Mouse (Mus musculus): ENCODE measurements around the gene Eef2.

Eef2 gene

DNA sequence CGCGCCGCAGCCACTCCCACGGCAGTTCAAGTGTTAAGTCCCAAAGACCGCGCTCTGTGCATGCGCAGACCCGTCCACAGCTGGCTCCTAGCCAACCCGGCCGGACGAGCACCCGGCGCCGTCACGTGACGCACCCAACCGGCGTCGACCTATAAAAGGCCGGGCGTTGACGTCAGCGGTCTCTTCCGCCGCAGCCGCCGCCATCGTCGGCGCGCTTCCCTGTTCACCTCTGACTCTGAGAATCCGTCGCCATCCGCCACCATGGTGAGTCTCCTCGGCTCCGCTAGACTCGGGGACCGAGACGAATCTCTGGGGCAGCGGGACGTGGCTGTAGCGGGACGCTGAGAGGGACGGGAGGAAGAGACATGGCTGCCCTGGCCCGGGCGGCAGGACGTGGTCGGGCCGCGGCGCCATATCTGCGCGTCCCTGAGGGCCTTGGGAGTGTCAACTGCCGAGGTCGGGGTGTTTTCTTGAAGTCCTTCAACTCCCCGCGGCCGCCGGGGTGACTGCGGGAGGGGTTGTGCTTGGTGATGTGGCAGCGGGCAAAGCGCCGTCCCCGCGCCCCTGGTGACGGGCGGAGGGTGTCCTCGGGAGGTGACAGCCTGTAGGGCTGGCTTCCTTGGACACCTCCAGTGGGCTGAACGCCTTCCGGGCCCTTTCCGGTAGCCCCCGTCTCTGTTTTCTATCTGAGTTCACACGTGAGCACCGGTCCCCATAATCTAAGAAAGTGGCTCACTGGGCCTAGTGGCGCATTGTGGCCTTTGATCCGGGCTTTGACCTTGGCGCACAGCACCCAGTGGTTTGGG lies at the start of gene Eef2:
Gene Eef2, plus strand, starts transcription at position 166 of the 806 bp plus-strand sequence.
- in situ Hi-C loops (cut with MboI, MseI) = loop anchor here (5.0 to 10.0 kb wide), 2 partner anchors 39 to 1322 kb away; partner anchors contain the start of genes Ptbp1 and Zbtb7a

DNA sequence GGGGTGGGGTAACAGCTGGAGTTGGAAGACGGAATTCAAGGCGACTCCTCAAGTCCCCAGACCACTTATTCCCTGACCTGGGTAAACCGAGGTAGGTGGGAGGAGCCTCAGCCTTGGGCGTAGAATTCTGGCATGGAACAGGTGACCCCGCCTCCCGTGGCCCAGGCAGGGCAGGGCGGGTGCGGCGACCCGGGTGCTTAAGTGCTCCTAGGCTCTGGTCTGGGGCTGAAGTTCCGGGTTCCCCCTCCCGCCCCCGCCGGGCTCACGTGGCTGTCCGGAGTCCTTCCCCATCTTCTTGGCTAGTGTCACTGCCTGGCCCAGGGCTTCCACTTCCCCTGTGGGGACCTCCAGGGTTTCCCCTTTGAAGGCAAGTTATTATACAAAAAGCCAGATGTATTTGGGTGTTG lies 42.2 kb upstream of the Eef2 start:
- in situ Hi-C loops (cut with MboI, MseI) = no loop called here

DNA sequence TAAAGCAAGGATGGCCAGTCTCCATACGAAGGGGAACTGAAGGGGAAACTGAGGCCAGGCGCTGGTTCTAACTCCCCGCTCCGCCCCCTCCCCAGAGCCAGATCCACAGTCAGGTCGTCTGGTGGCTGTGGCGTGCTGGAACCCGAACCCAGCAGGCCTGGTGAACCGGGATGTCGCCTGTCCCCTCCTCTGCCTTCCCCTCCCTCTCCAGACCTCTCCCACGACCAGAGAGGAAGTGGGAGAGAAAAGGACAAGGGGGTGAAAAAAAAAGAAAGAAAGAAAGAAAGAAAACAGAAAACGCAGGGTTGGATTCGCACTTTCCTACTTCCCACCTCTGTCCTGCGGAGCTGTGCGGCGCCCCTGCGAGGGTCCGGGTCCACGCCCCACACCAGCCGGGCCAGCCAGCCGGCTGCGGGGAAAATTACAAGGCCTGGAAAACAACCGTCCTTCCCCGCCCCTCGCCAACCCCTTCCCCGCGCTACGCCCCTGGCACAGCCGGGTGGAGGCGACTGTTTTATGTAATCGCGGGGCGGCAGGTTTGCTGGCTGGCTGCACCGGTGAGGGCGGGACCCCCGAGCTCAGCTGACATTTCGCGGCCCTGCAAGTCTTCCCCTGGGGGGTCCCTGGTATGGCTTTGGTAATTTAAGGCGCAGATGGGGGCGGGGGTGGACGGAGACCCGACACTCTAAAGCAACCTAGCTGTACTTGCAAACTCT lies 41.3 kb upstream of the Eef2 start, which contains the start of gene Zbtb7a:
Gene Zbtb7a, plus strand, starts transcription at position 255 of the 716 bp plus-strand sequence.
- in situ Hi-C loops (cut with MboI, MseI) = loop anchor here (5.0 kb wide), 1 partner anchor 42 kb away; the partner anchor contains the start of gene Eef2

DNA sequence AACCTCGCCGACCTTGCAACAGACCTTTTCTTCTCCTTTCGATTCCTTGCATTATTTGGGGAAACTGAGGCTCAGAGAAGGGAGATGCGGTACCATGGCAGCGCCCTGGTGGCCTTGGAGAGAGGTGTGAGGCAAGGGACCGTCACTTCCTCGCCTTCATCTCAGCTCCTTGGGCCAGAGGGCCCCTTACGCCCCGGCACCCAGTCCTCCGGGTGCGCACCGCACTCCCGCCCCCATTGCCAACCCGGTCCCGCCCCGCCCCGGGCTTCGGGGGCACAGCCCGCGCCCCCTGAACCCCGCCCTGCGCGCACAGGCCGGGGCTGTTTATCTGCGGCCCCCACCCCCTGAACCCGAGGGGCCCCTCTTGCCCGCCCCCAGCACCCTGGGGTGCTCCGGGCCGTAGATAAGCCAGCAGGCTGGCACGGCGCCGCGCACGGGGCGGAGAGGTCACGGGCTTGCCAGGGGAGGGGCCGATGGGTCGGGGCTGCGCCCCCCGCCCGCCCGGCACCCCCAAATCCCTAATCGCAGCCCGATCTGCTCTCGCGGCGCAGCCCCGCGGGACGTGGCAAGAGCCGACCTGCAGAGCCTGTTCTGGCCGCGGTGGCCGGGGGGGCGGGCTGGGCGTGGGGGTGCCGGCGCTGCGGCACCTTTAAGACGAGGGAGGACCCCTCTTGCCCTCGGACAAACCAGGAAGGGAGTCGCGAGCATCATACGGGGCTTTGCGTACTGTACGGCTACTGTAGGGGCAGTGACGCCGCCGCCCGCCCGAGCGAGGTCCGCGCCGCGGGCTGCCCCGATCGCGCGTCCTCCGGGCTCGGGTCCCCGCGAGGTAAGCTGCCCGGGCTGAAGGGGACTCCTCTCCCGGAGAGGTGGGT lies 40.4 kb upstream of the Eef2 start:
- in situ Hi-C loops (cut with MboI, MseI) = loop anchor here (5.0 kb wide), 1 partner anchor 41 kb away; the partner anchor contains the start of gene Eef2

DNA sequence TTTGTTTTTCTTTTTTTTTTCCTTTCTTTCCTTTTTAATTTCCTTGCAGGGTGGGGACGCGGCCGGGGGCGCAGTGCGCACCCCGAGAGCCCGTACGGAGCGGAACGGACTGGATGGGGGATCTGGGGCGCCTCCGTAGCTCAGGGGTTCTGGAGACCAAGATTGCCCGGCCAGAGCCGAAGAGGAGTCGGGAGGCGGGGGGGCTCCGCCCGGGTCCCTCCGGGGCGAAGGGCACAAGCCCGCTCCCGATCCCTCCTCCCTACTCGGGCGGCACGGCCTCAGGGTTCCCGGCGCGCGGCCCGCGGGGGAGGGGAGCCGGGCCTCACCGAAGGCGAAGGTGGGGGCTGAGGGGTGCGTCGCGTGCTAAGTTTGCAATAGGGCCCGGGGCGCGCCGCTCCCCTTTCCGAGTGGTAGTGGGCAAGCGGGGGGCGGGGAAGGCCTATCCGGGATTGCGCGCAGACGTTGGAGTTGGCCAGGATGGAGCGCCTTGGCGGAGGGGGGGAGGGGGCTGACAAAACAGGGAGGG lies 39.7 kb upstream of the Eef2 start:
- in situ Hi-C loops (cut with MboI, MseI) = loop anchor here (5.0 kb wide), 1 partner anchor 41 kb away; the partner anchor contains the start of gene Eef2

DNA sequence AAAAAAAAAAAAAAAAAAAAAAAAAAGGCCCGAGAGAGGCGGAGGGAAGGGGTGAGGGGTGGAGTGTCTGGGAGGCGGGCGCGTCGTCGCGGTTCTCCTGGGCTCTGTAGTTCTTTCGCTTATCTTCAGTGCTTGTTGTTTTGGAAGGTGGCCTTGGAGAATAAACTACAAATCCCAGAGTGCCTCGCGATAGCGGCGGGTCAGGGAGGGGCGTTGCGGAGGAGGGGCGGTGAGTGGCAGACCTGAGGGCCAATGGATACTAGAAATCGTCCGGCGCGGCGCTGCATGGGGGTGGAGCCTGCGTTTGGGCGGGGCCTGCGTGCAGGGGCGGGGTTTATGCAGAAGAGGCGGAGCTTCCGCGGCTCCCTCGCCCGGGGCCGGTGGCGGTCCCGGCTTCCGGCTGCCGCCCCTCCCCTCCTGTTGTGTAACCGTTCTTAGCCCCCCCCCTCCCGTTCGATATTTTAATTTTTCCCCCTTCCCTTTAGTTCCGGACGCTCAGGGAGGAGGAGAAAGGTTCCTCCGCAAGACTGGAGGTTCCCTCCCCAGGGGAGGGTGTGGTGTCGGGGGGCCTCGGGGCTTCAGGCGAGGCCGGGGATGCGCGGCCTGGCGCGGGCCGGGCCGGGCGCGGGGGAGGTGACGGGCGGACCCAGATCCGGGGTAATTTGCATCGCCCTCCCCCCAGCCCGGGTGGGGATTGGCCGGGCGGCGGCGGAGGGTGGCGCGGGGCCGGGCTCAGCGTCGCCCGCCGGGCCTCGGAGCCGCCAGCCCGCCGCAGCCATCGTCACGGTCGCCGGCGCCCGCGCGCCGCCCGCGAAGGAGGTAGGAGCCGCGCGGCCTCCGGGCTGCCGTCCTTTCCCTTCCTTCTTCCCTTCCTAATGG lies 38.9 kb upstream of the Eef2 start:
- in situ Hi-C loops (cut with MboI, MseI) = loop anchor here (5.0 kb wide), 1 partner anchor 40 kb away; the partner anchor contains the start of gene Eef2

DNA sequence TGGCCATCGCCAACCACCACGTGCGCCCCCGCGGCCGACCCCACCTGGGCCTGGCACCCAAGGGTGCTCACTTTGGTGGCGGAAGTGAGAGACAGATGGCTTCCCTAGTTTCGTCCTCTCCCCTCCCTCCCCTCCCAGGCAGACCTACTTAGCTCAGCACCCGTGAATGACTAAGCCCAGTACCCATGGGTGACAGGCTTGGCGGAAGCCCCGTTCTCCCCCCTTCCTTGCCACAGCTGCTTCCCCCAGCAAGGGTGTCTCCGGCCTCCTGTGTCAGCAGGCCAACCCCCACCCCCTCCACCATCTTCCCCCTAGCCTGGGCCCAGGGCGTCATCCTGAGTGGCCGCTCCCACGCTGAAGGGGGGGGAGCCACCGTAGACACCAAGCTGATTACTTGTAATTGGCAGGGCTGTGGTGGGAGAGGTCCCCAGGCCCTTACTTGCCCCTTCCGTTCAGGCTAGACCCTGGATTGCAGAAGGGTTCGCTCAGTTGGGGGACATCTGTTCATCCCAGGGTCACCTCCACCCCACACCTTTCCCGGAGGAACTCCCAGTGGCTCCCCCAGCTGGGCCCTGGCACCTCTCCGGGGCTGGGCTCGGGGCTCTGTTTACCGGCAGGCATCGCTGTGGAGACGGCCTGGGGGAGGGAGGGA lies 38.2 kb upstream of the Eef2 start:
- in situ Hi-C loops (cut with MboI, MseI) = loop anchor here (5.0 kb wide), 1 partner anchor 39 kb away; the partner anchor contains the start of gene Eef2

DNA sequence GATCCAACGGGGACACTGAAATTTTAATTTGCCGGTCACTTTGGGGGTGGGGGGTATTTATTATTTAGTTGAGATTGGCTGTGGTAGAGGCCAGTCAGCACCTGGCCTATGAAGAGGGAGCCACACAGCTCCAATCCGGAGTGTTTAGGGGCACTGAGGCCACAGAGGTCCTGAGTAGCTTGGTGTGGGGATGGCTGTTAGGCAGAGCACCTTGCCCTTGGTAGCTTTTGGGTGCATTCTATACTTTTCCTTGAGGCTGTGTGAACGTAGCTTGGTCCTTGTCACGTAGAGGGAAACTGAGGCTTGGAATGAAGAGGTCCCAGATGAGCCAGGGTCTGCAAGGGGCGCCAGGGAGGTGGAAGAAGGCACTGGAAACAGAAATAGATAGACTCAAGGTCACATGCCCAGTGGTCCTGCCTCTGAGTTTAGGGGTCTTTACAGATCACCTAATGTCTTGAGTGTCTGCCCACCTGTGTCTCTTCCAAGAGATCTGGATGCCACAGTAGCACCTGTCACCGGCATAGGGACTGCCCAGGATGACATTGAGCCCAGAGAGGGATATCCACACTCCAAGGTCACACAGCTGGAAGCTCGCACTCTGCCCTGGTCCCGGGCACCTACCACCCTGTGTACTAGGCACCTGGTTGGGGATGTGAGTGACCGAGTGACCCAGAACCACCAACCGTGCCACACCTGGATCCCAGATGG lies 37.5 kb upstream of the Eef2 start:
- in situ Hi-C loops (cut with MboI, MseI) = loop anchor here (5.0 kb wide), 1 partner anchor 38 kb away; the partner anchor contains the start of gene Eef2

DNA sequence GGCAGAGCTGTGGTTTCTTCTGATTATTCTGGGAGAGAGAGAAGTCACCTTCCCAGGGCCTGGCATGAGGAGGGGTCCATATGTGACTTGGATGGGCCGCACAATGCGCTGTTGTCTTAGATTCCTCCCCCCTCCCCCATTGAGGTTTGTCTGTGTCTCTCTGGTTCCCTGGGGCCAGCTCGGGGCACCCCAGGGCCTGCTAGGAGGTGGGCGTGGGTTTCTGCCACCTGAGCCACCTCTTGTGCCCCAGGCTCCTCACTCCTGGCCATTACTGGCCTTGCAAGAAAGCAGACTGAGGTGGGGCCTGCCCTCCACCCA lies 36.9 kb upstream of the Eef2 start:
- in situ Hi-C loops (cut with MboI, MseI) = loop anchor here (5.0 kb wide), 1 partner anchor 38 kb away; the partner anchor contains the start of gene Eef2

DNA sequence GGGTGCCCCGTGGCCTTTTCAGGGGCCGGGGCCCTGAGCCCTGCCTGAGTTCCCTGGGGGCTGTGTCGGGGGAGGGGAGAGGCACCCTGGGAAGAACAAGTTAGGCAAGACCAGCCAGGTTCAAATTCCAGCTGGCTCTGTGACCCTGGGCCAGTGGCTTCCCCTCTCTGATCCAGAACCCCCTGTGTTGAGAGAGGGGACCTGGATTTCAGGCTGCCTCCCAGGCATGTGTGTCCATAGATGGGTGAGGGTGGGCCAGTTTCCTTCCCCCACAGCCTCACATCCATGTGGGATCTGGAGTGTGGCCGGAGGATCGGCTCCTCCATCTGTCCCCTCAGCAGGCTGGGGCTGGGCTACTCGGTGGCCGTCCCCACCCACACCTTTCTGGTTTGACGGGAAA lies 36.4 kb upstream of the Eef2 start:
- in situ Hi-C loops (cut with MboI, MseI) = no loop called here

DNA sequence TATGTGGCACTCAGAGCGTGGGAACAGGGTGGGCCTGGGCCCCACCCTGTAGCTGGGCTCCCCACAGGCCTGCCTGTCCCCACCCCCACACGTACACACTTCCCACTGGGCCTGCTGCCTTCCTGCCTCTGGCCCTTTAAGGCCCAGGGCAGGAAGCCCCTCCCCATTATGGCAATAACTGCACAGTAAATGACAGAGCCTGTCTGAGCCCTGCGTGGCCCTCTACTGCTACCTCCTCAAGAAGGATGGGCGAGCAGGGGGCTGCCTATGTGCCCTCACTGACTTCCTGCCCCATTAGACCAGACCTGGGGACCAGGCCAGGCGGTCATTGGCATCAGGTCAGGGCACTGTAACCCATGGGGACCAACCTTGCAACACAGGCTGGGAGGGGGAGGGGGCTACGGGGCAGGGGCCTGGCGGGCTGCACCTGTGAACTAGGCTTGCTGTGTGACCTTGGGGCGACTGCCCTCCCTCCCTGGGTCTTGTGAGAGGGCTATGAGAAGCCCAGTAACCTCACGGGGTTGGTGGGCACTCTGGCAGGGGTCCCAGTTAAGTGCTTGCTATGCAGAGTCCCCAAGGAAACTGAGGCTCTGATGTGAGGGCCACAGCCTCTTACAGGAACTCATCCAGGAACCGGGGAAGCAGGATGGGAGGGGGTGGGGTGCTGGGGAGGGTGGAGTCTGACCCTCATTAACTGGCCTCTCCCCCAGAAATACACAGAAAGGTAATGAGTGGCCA lies 35.5 kb upstream of the Eef2 start:
- in situ Hi-C loops (cut with MboI, MseI) = no loop called here

DNA sequence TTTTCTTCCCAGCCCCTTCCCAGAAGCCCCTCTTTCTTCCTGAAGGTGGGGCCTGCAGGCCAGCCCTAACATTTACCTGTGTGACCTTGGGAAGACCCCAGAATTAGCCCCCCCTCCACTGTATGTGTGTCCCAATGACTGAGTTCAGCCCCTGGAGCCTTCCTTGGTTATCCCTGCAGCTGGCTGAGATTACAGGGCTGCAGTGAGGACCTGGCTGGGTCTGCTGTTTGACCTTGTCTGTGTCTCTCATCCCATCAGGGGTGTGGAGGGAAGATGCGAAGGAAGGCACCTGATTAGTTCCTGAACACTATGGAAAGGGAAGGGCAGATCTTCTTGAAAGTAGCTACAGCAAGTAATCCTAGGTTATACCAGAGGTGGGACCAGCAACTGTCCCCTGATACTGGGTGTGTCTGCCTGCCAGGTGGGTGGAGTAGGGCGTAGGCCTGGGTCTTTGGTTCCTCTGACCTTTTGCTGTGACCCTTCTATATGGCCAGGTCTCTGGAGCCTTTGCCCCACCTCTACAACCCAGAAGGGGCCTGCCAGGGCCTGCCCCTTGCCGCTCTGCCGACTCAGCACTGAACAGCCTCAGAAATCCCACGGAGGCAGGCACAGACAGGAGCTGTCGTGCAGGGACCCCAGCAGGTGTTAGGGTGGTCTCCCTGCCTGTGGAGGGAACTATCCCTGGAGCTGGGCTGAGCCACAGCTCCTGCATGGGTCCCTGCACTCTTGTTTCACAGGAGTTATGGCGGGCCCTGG lies 34.8 kb upstream of the Eef2 start:
- in situ Hi-C loops (cut with MboI, MseI) = no loop called here

DNA sequence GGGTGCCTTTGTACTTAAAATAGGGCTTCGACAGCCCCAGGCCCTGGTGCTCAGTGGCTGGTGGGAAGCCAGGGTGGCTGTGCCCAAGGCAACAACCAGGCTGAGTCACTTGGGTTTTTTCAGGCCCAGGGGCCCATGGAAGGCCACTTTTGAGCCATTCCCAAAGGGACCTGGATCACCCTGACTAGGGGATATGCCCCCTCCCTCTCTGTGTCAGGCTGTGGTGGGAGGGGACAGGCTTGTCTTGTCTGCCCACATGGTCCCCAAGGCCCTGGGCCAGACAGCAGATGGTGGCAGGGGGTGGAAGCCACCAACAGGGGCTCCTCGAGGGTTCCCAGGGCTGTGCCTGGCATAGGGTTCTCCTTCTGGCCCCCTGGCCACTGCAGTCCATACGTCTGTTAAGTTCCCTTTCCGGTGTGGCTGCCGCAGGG lies 33.9 kb upstream of the Eef2 start:
- in situ Hi-C loops (cut with MboI, MseI) = no loop called here

DNA sequence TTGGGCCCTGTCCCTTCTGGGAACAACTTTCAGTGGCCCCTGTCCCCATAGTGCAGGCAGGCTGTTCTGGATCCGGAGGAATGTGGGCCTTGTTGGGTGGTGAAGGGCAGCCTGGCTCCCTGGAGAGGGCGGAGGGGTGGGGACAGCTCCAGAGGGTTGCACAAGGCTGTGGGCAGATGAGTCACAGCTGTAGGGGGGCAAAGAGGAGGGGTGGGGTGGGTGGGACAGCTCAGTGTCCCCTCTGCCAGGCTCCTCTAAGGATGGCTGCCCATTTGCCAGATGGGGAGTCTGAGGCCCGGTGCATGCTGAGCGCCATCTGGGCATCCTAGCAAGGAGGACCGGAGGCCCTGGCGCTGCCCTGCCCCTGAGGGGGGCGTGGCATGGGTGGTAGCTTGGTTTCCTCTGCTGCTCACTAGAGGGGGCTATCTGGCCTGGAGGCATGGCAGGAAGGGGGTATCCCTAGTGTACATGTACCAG lies 33.2 kb upstream of the Eef2 start:
- in situ Hi-C loops (cut with MboI, MseI) = no loop called here

DNA sequence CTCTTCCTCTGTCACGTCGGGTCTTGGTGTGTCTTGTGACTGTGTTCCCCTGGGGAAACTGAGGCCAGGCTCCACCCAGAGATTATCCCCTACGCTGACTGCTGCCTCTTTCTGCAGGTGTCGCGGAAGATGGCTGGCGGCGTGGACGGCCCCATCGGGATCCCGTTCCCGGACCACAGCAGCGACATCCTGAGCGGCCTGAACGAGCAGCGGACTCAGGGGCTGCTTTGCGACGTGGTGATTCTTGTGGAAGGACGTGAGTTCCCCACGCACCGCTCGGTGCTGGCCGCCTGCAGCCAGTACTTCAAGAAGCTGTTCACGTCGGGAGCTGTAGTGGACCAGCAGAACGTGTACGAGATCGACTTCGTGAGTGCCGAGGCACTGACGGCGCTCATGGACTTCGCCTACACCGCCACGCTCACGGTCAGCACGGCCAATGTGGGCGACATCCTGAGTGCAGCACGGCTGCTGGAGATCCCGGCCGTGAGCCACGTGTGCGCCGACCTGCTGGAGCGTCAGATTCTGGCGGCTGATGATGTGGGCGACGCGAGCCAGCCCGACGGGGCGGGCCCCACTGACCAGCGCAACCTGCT lies 32.5 kb upstream of the Eef2 start:
- in situ Hi-C loops (cut with MboI, MseI) = no loop called here

DNA sequence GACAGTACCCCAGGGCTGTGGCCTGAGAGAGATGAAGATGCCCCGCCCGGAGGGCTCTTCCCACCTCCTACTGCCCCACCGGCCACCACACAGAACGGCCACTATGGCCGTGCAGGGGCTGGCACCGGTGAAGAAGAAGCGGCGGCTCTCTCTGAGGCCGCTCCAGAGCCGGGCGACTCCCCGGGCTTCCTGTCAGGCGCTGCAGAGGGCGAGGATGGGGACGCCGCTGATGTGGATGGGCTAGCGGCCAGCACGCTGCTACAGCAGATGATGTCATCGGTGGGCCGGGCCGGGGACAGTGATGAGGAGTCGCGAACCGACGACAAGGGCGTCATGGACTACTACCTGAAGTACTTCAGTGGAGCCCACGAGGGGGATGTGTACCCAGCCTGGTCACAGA lies 31.8 kb upstream of the Eef2 start:
- in situ Hi-C loops (cut with MboI, MseI) = no loop called here

DNA sequence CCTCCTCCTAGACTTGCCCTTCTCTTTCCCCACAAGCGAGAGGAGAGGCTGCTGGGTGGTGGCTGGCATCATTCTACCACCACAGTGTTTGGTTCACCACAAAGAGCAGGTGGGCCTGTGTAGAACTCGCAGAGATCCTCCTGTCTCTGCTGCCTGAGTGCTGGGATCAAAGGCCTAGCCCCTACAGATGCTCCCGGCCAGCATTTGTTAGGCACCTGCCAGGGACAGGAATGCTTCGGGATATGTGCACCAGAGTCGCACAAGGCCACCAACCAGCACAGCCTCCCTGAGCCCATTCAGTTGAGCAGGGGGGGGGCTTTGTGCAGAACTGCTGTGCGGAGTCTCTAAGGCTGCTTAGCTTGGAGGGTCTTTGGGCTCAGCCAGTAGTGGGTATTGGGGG lies 31.1 kb upstream of the Eef2 start:
- in situ Hi-C loops (cut with MboI, MseI) = no loop called here

Measured in regulatory T cell (primary cell).